Mouse (Mus musculus): ENCODE data around the gene Clcf1.

DNA sequence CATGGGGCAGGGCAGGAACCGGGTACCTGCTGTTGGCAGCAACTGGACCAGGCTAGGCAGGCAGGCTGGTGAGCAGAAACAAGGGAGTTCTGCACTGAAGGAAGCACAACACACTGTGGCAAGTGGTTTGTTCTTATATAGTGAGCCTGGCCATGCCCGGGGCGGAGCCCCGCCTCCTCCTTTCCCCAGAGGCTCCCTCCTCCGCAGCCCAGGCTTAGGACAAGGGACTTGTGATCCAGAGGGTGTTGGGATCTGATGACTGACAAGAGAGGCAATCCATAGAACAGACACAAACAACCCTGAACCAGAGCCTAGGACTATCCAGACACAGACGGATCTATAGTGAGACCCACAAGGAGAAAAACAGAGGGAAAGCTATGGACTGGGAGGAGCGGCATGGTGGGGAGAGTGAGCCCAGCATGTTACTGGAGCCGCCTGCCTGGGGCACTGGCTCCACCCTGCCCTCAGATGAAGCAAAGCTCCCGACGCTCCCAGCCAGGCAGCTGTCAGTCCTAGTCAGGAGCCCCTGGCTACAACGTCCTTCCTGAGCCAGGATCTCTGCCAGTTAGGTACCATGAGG, 38.6 kb upstream of the Clcf1 start, which contains the start of gene Carns1:
- no peak for TF ChIP-seq POLR2A (IDR thresholded peaks at IDR 0.05; ENCODE audit: borderline replicate concordance, insufficient read depth, low read length)
- no peak for TF ChIP-seq CTCF (IDR thresholded peaks at IDR 0.05; ENCODE audit: borderline replicate concordance, insufficient read depth, low read depth, low read length)
